Mouse (Mus musculus) left cerebral cortex, adult 9 months (tissue): ENCODE data around the gene Cntnap2.

Experiments used
- DNase-seq, 2 experiments: peaks; one replicate each; pipeline ENCODE4 v3.0.0; 2022; ENCODE audit warnings: low spot score in 2 of 2

The Cntnap2 gene

DNA sequence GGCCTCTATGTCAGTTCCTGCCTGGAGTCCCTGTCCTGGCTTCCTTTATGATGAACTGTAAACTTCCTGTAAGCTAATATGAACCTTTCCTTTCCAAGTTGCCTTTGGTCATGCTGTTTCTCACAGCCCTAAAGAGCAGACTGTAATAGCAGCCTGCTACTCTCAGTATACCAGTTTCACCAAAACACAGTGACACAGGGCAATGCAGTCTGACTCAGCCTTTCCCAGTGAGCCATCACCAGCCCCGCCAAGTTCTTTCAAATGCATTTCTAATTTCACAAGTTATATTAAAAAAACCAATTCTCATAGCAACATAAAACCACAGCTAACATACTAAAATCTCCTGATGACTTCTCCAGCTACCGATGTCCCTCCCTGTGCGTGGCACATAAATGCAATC lies 2285.5 kb downstream of the Cntnap2 start:
- DNase-seq, result no peak

DNA sequence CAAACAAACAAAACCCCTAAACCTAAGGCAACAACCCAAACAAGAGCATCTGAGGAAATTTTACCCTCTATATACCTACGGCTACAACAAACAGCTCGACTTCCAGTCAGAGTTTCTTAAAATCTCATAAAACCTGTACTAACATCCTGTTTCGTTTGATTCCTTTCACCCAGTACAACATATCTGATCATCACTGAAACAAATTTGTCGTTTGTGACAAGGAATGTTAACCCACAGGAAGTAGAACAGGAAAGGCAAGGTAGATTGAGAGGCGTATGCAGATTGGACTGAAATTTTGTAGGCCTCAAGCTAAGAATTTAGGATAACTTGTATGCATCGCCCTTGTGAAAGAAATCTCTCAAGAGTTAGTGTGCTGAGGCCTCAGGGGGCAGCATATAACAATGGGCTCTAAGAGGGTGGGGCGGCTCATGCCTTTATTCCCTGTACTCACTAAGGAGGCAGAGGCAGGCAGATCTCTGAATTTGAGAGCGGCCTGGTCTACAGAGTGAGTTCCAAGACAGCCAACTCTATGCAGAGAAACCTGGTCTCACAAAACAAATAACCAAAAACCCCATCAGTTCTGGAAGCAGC lies 2291.0 kb downstream of the Cntnap2 start:
- DNase-seq, result no peak
